Mouse (Mus musculus) E14TG2a.4 (cell line): ENCODE measurements around the gene Krt18.

Experiments used
- CTCF ChIP-seq: conservative IDR thresholded peaks from 2 replicates; pipeline ENCODE4 v1.5.1; 2014; ENCODE audit warnings: low read length
- NANOG ChIP-seq: IDR thresholded peaks from 2 replicates; pipeline ENCODE4 v1.6.1; 2014; ENCODE audit warnings: borderline replicate concordance, low read length, mixed read lengths

GRCm38 (mm10) chr15:101984746-101985145, 43.2 kb upstream of the Krt18 start:
- TF ChIP-seq CTCF (no peak), NANOG (no peak)
